Mouse (Mus musculus) MEL-GATA-1-ER (cell line): Measurements from ENCODE around the gene Cacnb3.

Source experiments
- DNase-seq: peaks from one replicate; pipeline ENCODE4 v3.0.0-alpha.2; 2012; ENCODE audit warnings: low read depth; ENCODE audit errors: extremely low read depth

Gene Cacnb3

DNA sequence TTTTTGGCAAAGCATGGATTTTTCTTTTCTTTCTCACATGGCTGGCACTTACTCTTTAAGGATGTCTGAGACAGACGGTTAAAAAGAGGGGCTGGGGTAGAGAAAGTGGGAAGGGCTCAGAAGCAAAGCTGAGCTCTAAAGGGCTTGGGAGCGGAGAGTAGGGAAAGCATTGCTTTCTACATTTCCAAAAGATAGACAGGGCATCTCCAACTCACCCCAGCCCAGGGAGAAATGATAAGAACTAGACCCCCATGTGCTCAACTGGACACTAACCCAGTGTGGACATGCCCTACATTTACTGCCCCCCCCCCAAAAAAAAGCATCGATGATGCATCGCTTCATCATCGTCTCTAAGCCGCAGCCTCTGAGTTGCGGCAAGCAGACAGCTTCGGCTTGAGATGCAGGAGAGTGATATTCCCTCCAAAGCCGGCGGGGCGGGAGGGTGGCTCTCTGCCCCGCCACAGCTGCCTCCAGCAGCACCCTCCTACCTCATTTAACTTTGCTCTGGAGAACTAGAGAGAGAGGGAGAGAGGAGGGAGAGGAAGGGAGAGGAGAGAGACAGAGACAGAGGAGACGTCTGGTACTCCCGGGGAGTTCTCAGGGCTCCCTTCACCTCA lies 45.1 kb downstream of the Cacnb3 start:
- DNase-seq: no peak

DNA sequence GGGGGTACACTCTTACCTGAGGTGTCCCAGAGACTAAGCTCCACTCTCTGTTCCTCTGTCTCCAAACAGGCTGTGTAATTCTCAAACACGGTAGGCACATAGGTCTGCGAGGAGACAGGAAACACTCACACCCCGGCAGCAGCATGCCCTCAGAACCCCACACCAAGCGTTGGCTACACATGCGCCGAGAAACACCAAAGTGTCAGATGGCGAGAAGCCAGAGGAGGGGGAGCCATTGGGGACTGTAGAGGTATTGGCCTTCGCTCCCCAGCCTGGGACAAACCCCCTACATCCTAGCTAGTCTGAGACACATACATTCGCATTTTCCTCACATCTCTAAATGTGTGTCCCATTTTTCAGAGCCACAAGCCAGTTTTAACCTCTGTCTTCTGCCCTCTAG lies 45.8 kb downstream of the Cacnb3 start:
- no peak for DNase-seq

DNA sequence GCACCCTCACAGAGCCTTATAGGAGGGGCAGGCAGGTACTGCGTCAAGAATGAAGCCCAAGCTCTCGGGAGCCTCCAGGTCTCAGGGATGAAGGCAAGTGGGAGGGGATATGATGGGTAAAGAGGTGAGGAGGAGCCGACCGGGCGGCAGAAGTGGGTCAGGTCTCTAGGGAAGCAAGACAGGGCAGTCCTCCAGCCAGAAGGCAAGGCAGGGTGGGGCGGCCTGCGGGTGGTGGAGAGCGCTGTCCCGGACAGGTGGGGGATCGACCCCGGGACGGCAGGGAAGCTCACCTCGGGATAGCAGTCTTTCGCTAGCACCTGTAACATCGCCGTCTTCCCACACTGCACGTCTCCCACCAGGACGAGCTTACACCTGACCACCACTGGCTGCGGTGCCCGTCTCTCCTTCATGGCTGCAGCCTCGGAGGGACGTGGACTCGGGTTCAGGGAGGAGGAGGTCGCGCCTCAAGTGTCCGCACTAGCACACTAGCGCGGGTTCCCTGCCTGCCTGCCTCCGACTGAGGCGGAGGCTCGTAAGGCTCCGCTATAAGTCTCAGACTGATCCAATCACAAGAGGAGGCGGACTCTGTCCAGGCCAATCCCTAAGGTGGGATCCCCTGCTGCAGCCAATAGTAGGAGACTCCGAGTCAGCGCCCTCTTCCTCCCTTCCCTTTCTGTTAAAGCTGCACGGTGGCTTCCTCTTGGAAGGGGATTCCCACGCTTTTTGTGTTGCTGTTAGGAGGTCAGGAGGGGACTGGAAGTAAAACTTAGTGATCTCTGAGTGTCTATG lies 46.5 kb downstream of the Cacnb3 start, which contains the start of gene Rnd1:
Gene Rnd1, minus strand, starts transcription at position 522 of the 789 bp plus-strand sequence.
- peak; percentile 97 for DNase-seq

DNA sequence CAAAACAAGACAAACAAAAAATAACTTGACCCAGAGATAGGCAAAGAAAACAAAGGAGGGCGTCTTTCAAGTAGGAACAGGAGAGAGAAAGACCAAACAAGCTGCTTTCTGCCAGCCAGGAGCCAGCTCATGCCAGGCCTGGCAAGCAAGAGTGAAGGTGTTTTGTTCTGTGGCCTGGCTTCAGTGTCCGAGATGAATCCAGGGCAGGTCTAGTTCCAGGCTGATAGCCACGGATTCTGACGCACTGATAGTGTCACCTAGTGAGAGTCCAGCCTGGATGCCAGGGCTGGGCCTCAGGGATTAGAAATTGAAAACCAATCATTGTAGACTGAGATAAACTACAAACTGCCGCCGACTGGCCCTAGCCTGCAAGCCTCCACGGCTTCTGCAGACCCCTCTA lies 47.3 kb downstream of the Cacnb3 start:
- no peak for DNase-seq

GRCm38 (mm10) chr15:98680660-98681059 lies 50.0 kb downstream of the Cacnb3 start:
- no peak for DNase-seq

DNA sequence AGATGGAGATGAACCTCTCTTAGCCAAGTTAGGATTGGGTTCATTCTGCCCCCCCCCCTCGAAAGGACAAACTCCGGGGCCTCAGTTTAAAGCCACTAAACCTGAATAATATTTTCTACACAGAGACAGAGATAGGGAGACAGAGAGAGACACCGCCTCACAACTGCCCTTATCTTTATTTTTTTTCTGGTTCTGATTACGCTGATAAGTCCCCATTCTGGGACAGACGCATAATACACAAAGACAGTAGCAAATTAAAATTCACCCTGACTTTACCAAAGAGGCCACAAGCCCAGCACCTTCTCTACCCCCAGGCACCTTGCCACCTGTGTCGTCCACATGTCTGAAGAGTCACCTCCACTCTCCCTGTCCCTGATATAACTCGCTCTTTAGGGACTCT lies 51.0 kb downstream of the Cacnb3 start:
- no peak for DNase-seq

- no peak for DNase-seq
These were observed 52.5 kb downstream of the Cacnb3 start for GRCm38 (mm10) chr15:98683177-98683576.

DNA sequence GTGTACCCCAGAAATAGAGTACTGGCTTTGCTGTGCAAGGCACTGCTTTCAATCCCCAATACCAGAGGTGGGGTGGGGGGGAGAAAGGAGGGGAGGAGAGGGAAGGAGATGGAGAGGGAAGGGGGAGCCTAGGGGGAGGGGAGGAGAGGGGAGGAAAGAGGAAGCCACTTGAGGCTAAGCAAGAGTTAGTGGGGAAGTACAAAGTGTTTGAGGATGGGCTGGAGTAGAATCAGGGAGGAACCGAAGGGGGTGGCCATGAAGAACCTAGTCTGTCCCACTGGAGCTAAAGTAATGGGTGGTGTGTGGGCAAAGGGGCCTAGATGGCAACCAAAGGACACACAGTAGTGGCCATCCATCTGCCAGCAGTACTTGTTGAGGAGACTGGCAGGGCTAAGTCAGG lies 53.1 kb downstream of the Cacnb3 start:
- no peak for DNase-seq

GRCm38 (mm10) chr15:98685926-98686325 lies 55.3 kb downstream of the Cacnb3 start:
- no peak for DNase-seq

- no peak for DNase-seq
These were observed 59.0 kb downstream of the Cacnb3 start for GRCm38 (mm10) chr15:98689682-98690081.

DNA sequence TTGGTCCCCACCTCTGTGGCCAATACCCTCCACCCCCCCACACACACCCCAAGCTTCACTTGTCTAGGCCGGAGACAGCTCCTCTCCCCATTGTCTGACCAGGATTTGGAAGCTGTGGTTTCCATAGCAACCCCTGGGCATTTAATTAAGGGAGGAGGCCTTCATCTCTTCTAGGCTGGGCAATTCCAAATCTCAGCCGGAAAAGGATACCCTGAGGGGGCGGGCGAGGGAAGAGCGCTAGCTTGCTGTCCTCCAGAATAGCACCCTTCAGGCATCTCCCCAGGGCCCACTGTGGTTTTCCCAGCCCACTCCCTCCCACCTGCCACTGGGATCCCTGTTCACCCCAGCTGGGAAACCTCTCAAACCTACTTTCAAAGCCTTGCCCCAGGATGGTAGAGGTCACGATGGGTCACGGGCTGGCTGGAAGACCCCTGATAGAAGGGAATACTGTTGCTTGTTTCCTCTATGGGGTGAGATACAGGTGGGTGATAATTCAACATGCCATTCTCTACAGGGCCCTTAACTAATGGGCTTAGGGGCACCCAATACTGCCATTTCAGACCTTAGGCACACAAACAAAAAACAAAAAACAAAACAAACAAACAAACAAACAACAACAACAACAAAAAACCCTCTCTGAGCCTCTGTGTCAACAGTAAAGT lies 61.0 kb downstream of the Cacnb3 start:
- DNase-seq: no peak

DNA sequence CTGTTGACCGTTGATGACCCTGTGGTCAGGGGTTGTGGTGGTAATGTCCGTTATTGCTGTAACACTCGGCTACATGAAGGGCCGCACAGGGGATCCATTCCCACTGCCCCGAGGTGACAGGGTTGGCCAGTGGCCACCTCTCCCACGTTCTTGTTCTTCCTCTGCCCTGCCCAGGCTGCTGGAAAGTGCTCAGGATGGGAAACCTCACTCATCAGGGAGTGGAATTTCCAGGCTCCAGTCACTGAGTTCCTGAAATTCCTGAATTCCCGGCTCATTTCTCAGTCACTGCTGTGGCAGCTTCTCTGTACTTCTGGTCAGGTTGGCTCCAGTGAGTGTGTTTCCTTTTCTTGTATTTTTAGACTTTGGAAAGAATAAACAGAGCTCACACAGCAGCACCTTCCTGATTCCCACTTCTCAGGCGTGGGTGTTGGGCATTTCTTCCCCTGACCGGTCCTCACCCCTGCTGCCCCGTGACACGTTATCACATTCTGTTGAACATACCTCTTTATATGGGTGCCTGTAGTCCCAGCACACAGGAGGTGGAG lies 61.6 kb downstream of the Cacnb3 start:
- no peak for DNase-seq
